Mouse (Mus musculus) E14TG2a.4 (cell line): ENCODE measurements at regions not wholly inside any gene's neighbourhood (a gene's known extent, or its start where the extent isn't known, plus 50 kb on each side); places are given as distances from the start of the nearest gene placed in this dataset.
"Not testable (repeated sequence)": the region's sequence is repeated elsewhere in the genome, so short reads cannot be mapped to it uniquely, and the experiment has no call there.

Experiments used
- H3K27me3 ChIP-seq: 2 replicates; pipeline ENCODE4 v1.6.1; 2014; ENCODE audit warnings: low read length, control low read depth; ENCODE audit not compliant: insufficient read depth
- H3K36me3 ChIP-seq: 2 replicates; pipeline ENCODE4 v1.6.1; 2014; ENCODE audit warnings: low read length, control low read depth; ENCODE audit not compliant: insufficient read depth
- H3K4me1 ChIP-seq: replicated peaks from 2 replicates; pipeline ENCODE4 v1.6.1; 2014; ENCODE audit warnings: low read depth, low read length, control low read depth
- H3K4me3 ChIP-seq: replicated peaks from 2 replicates; pipeline ENCODE4 v1.5.1; 2014; ENCODE audit warnings: mild to moderate bottlenecking, low read length
- H3K9me3 ChIP-seq: 2 replicates; pipeline ENCODE4 v1.6.1; 2014; ENCODE audit warnings: low read length, control low read depth
- CTCF ChIP-seq: conservative IDR thresholded peaks from 2 replicates; pipeline ENCODE4 v1.5.1; 2014; ENCODE audit warnings: low read length
- NANOG ChIP-seq: IDR thresholded peaks from 2 replicates; pipeline ENCODE4 v1.6.1; 2014; ENCODE audit warnings: borderline replicate concordance, low read length, mixed read lengths
- POU5F1 ChIP-seq: IDR thresholded peaks from 2 replicates; pipeline ENCODE4 v1.6.1; 2014; ENCODE audit warnings: low read length, borderline replicate concordance

DNA sequence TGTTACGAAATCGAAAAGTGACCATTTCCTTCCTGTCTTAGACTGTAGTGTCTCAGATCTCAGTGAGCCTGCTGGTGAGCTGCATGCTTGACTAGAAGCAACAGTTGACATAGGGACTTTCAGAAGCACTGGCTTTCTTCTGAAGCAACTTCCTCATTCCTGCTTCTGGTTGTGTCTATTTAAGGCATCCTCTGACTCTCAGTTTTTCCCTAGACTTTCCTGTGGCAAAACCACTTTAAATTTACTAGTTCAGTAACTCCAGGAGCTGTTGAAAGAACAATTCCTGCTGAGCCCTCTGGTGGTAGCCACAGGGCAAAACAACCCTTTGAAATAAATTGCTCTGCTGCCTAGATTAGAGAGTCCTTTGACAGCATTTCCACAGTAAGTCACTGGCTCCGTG is 1811.9 kb upstream of the G6pd2 start:
- TF ChIP-seq NANOG (no peak), CTCF (peak; percentile 68), POU5F1 (no peak)
- H3K4me1 ChIP-seq = no peaks in the 10 kb centered on the region
- H3K9me3 ChIP-seq = no peaks in the 10 kb centered on the region
- H3K4me3 ChIP-seq = no peak overlapping the region
- no peaks in the 10 kb centered on the region for H3K36me3 ChIP-seq
- H3K27me3 ChIP-seq = no peaks in the 10 kb centered on the region

- not testable (repeated sequence) for H3K36me3 ChIP-seq, H3K4me1 ChIP-seq, H3K4me3 ChIP-seq, H3K27me3 ChIP-seq, H3K9me3 ChIP-seq
Measured at GRCm38 (mm10) chr5:60042603-60043175, 1765.9 kb upstream of the G6pd2 start.

GRCm38 (mm10) chr5:60049053-60049452 is 1759.6 kb upstream of the G6pd2 start:
- no peak overlapping the region for H3K4me3 ChIP-seq
- TF ChIP-seq POU5F1 (no peak), CTCF (no peak), NANOG (no peak)
- H3K27me3 ChIP-seq = no peaks in the 10 kb centered on the region
- H3K9me3 ChIP-seq = no peaks in the 10 kb centered on the region
- H3K36me3 ChIP-seq = no peaks in the 10 kb centered on the region
- no peaks in the 10 kb centered on the region for H3K4me1 ChIP-seq

DNA sequence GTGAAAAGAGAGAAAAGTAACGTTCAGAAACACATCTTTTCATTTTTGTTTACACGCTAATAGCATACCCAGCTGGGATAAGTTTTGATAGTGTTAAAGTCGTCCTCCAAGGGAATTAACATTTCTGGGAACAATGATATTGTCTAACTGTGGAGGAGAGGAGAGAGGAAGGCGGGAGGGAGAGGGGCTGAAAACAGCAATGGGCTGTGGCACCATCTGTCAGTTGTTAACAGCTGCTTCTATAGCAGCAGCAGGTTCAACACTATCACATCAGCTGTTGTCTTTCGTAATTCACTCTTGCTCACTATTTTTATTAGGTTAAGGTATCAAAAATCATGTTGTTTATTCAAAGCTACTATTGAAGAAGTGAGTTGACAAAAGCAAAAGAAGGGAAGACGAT is 1747.4 kb upstream of the G6pd2 start:
- no peaks in the 10 kb centered on the region for H3K9me3 ChIP-seq
- H3K4me1 ChIP-seq = no peaks in the 10 kb centered on the region
- TF ChIP-seq CTCF (no peak), NANOG (no peak), POU5F1 (no peak)
- H3K27me3 ChIP-seq = no peaks in the 10 kb centered on the region
- no peak overlapping the region for H3K4me3 ChIP-seq
- no peaks in the 10 kb centered on the region for H3K36me3 ChIP-seq
